Mouse (Mus musculus) ES-Bruce4 (cell line): Measurements from ENCODE around the gene Clec18a. TPM values are rescaled to one million over a fixed set of nuclear protein-coding genes. Genes with fewer than 3 reads are reported as not detected.
"Not testable (repeated sequence)": the region's sequence is repeated elsewhere in the genome, so short reads cannot be mapped to it uniquely, and the experiment has no call there.

Source experiments
- H3K27ac ChIP-seq: 2 replicates; pipeline ENCODE4 v1.5.1; 2012; ENCODE audit warnings: low read length, inconsistent platforms; ENCODE audit not compliant: insufficient read depth
- H3K27me3 ChIP-seq: 2 replicates; pipeline ENCODE4 v1.6.1; 2012; ENCODE audit warnings: mild to moderate bottlenecking, low read length, inconsistent platforms; ENCODE audit not compliant: control insufficient read depth, poor library complexity, insufficient read depth, severe bottlenecking
- H3K36me3 ChIP-seq: 2 replicates; pipeline ENCODE4 v1.6.1; 2012; ENCODE audit warnings: inconsistent platforms, mild to moderate bottlenecking, low read length, moderate library complexity; ENCODE audit not compliant: control insufficient read depth, poor library complexity, insufficient read depth, severe bottlenecking
- H3K4me1 ChIP-seq: one replicate; pipeline ENCODE4 v1.8.1; 2011; ENCODE audit warnings: low read length; ENCODE audit not compliant: control insufficient read depth, insufficient read depth
- H3K4me3 ChIP-seq: 2 replicates; pipeline ENCODE4 v1.5.1; 2011; ENCODE audit warnings: low read depth, mild to moderate bottlenecking, low read length
- H3K9ac ChIP-seq: 2 replicates; pipeline ENCODE4 v1.6.1; 2012; ENCODE audit warnings: low read depth, mild to moderate bottlenecking, inconsistent platforms; ENCODE audit not compliant: poor library complexity, severe bottlenecking
- H3K9me3 ChIP-seq: replicated peaks from 2 replicates; pipeline ENCODE4 v1.6.1; 2012; ENCODE audit warnings: mild to moderate bottlenecking, low read length, inconsistent platforms; ENCODE audit not compliant: control insufficient read depth, poor library complexity, insufficient read depth, severe bottlenecking
- CTCF ChIP-seq: IDR thresholded peaks from one replicate; pipeline ENCODE4 v1.8.1; 2011; ENCODE audit warnings: low read depth, low read length
- EP300 ChIP-seq: IDR thresholded peaks from 2 replicates; pipeline ENCODE4 v1.6.1; 2011; ENCODE audit warnings: low read depth, low read length; ENCODE audit not compliant: insufficient read depth
- POLR2A ChIP-seq: IDR thresholded peaks from one replicate; pipeline ENCODE4 v1.8.1; 2011; ENCODE audit warnings: low read length; ENCODE audit not compliant: insufficient read depth
- polyA plus RNA-seq: library from polyadenylated mRNA; stranded (reverse); fragments of >200 nt; gene quantifications from 2 replicates; pipeline ENCODE4 v1.2.4, GENCODE M21; 2011; ENCODE audit warnings: low read depth; ENCODE audit not compliant: missing spikeins, insufficient read depth, insufficient read length

Gene Clec18a
- polyA plus RNA-seq, 1 experiment: not detected

- Histone ChIP-seq H3K36me3 (no peaks in the 10 kb centered on the region), H3K27me3 (no peaks in the 10 kb centered on the region), H3K4me3 (no peak overlapping the region), H3K9me3 (no peaks in the 10 kb centered on the region), H3K27ac (no peak overlapping the region), H3K9ac (no peak overlapping the region), H3K4me1 (no peaks in the 10 kb centered on the region)
- TF ChIP-seq EP300 (no peak), CTCF (no peak), POLR2A (no peak)
Measured at GRCm38 (mm10) chr8:111075926-111076325, 16.3 kb downstream of the Clec18a start.

- H3K4me3 ChIP-seq, H3K9ac ChIP-seq, H3K27ac ChIP-seq, H3K9me3 ChIP-seq, H3K36me3 ChIP-seq, H3K4me1 ChIP-seq, H3K27me3 ChIP-seq: not testable (repeated sequence)
Measured at GRCm38 (mm10) chr8:111068660-111069059, 23.6 kb downstream of the Clec18a start.

- Histone ChIP-seq H3K4me1 (no peaks in the 10 kb centered on the region), H3K36me3 (no peaks in the 10 kb centered on the region), H3K4me3 (no peak overlapping the region), H3K9me3 (no peaks in the 10 kb centered on the region), H3K27me3 (no peaks in the 10 kb centered on the region), H3K27ac (no peak overlapping the region), H3K9ac (no peak overlapping the region)
- TF ChIP-seq EP300: no peak
- no peak for TF ChIP-seq POLR2A
- TF ChIP-seq CTCF: no peak
Measured at GRCm38 (mm10) chr8:111067439-111067838, 24.8 kb downstream of the Clec18a start.

- no peak overlapping the region for H3K9ac ChIP-seq
- no peaks in the 10 kb centered on the region for H3K36me3 ChIP-seq
- H3K27ac ChIP-seq: no peak overlapping the region
- H3K4me1 ChIP-seq: no peaks in the 10 kb centered on the region
- H3K27me3 ChIP-seq: no peaks in the 10 kb centered on the region
- TF ChIP-seq CTCF (no peak), EP300 (no peak), POLR2A (no peak)
- H3K9me3 ChIP-seq: no peaks in the 10 kb centered on the region
- no peak overlapping the region for H3K4me3 ChIP-seq
Measured at GRCm38 (mm10) chr8:111066308-111066707, 25.9 kb downstream of the Clec18a start.

GRCm38 (mm10) chr8:111062893-111063292 lies 29.3 kb downstream of the Clec18a start:
- Histone ChIP-seq H3K36me3 (peaks cover 4% of the 10 kb centered on the region), H3K4me3 (no peak overlapping the region), H3K9me3 (no peaks in the 10 kb centered on the region), H3K27ac (peak overlapping the region; percentile 48; the same call in 1 of the 2 replicates), H3K4me1 (peaks cover 2% of the 10 kb centered on the region), H3K27me3 (no peaks in the 10 kb centered on the region), H3K9ac (no peak overlapping the region)
- TF ChIP-seq POLR2A: no peak
- TF ChIP-seq EP300: no peak
- TF ChIP-seq CTCF: no peak

GRCm38 (mm10) chr8:111062072-111062757 lies 30.0 kb downstream of the Clec18a start:
- H3K9ac ChIP-seq: peak overlapping the region; percentile 59
- no peaks in the 10 kb centered on the region for H3K27me3 ChIP-seq
- H3K4me3 ChIP-seq: peak overlapping the region; percentile 84
- H3K36me3 ChIP-seq: peaks cover 9% of the 10 kb centered on the region
- 0 out of 2 replicates have a peak, but pooled peaks have one; percentile 28 for TF ChIP-seq EP300
- no peak for TF ChIP-seq POLR2A
- TF ChIP-seq CTCF: no peak
- peaks cover 4% of the 10 kb centered on the region for H3K4me1 ChIP-seq
- 0 out of 2 replicates have a peak overlapping the region, but pooled peaks have one; percentile 5 for H3K27ac ChIP-seq
- no peaks in the 10 kb centered on the region for H3K9me3 ChIP-seq
